Mouse (Mus musculus): Measurements from ENCODE around the gene Cysrt1.

- TF ChIP-seq CTCF (IDR thresholded peaks at IDR 0.05; ENCODE audit: insufficient read depth, low read depth, low read length) (no peak), POLR2A (IDR thresholded peaks at IDR 0.05; ENCODE audit: insufficient read depth, low read depth, low read length) (peak; percentile 99)
These were observed 17.8 kb downstream of the Cysrt1 start, which contains the start of gene Tubb4b for GRCm38 (mm10) chr2:25224492-25224765.
